Mouse (Mus musculus): ENCODE measurements around the gene Olfr1299. TPM values are rescaled to one million over a fixed set of nuclear protein-coding genes. Genes with fewer than 3 reads are reported as not detected.

Olfr1299 gene
- polyA plus RNA-seq (2012; rRNA removed) = not detected in 2 replicates

- no peak within 1 kb of the TSS for H3K4me3 ChIP-seq (ENCODE audit: insufficient read depth, low read length)
- no peak for TF ChIP-seq CTCF (IDR thresholded peaks at IDR 0.05; ENCODE audit: extremely low read depth, insufficient read depth, low read length)
- no peak for TF ChIP-seq POLR2A (IDR thresholded peaks at IDR 0.05; ENCODE audit: extremely low read depth, insufficient read depth, low read length)
- no peaks in the 10 kb centered on the region for H3K4me1 ChIP-seq (ENCODE audit: control insufficient read depth, insufficient read depth, low read length)
- H3K27ac ChIP-seq (ENCODE audit: insufficient read depth, low read length) = no peak within 1 kb of the TSS
These were observed at the start of gene Olfr1299 for GRCm38 (mm10) chr2:111661119-111661518. TSS of gene Olfr1299 (plus strand) at chr2:111661419.

GRCm38 (mm10) chr2:111626397-111626796, 34.8 kb upstream of the Olfr1299 start, which contains the start of gene Olfr1297:
TSS of gene Olfr1297 (minus strand) at chr2:111626497.
- no peak within 1 kb of the TSS for H3K27ac ChIP-seq (ENCODE audit: insufficient read depth, low read length)
- H3K4me3 ChIP-seq (ENCODE audit: insufficient read depth, low read length) = no peak within 1 kb of the TSS
- no peaks in the 10 kb centered on the region for H3K4me1 ChIP-seq (ENCODE audit: control insufficient read depth, insufficient read depth, low read length)
- TF ChIP-seq POLR2A (IDR thresholded peaks at IDR 0.05; ENCODE audit: extremely low read depth, insufficient read depth, low read length) (no peak), CTCF (IDR thresholded peaks at IDR 0.05; ENCODE audit: extremely low read depth, insufficient read depth, low read length) (no peak)

GRCm38 (mm10) chr2:111649101-111649500, 12.1 kb upstream of the Olfr1299 start, which contains the start of gene Olfr1298:
TSS of gene Olfr1298 (minus strand) at chr2:111649201.
- TF ChIP-seq CTCF (IDR thresholded peaks at IDR 0.05; ENCODE audit: extremely low read depth, insufficient read depth, low read length) (no peak), POLR2A (IDR thresholded peaks at IDR 0.05; ENCODE audit: extremely low read depth, insufficient read depth, low read length) (no peak)
- H3K4me1 ChIP-seq (ENCODE audit: control insufficient read depth, insufficient read depth, low read length) = no peaks in the 10 kb centered on the region
- no peak within 1 kb of the TSS for H3K27ac ChIP-seq (ENCODE audit: insufficient read depth, low read length)
- no peak within 1 kb of the TSS for H3K4me3 ChIP-seq (ENCODE audit: insufficient read depth, low read length)

Other genes with a start within 250 kb of the Olfr1299 start
- gene Olfr1286, start 238.3 kb upstream of the Olfr1299 start, polyA plus RNA-seq (2012; rRNA removed) = not detected in 2 replicates
- gene Olfr1287, start 212.3 kb upstream of the Olfr1299 start, polyA plus RNA-seq (2012; rRNA removed) = not detected in 2 replicates
- gene Olfr1288, start 187.3 kb upstream of the Olfr1299 start, polyA plus RNA-seq (2012; rRNA removed) = not detected in 2 replicates
- not detected in 2 replicates for gene Olfr1289, start 180.6 kb upstream of the Olfr1299 start, polyA plus RNA-seq (2012; rRNA removed)
- not detected in 2 replicates for gene Olfr1290, start 167.6 kb upstream of the Olfr1299 start, polyA plus RNA-seq (2012; rRNA removed)
- not detected in 2 replicates for gene Olfr1291-ps1, start 164.2 kb upstream of the Olfr1299 start, polyA plus RNA-seq (2012; rRNA removed)
- not detected in 2 replicates for gene Olfr1293-ps, start 136.2 kb upstream of the Olfr1299 start, polyA plus RNA-seq (2012; rRNA removed)
- gene Olfr1294, start 121.1 kb upstream of the Olfr1299 start, polyA plus RNA-seq (2012; rRNA removed) = not detected in 2 replicates
- gene Olfr1295, start 91.7 kb upstream of the Olfr1299 start, polyA plus RNA-seq (2012; rRNA removed) = not detected in 2 replicates
- not detected in 2 replicates for gene Olfr1297, start 34.9 kb upstream of the Olfr1299 start, polyA plus RNA-seq (2012; rRNA removed)
- not detected in 2 replicates for gene Olfr1298, start 12.2 kb upstream of the Olfr1299 start, polyA plus RNA-seq (2012; rRNA removed)
- gene Olfr1301, start 89.6 kb downstream of the Olfr1299 start, polyA plus RNA-seq (2012; rRNA removed) = not detected in 2 replicates
- gene Olfr1302, start 116.0 kb downstream of the Olfr1299 start, polyA plus RNA-seq (2012; rRNA removed) = not detected in 2 replicates
- gene Olfr1303, start 158.9 kb downstream of the Olfr1299 start, polyA plus RNA-seq (2012; rRNA removed) = not detected in 2 replicates
- gene Olfr1305, start 215.7 kb downstream of the Olfr1299 start, polyA plus RNA-seq (2012; rRNA removed) = not detected in 2 replicates